Mouse (Mus musculus) left cerebral cortex, adult 2 months (tissue): ENCODE data around the gene Ces1f. TPM values are rescaled to one million over a fixed set of nuclear protein-coding genes. Genes with fewer than 3 reads are reported as not detected.
A peak's percentile ranks its signal among the peaks of the same experiment; 100 is the strongest.

Experiments
- DNase-seq, 2 experiments: peaks; one replicate each; pipeline ENCODE4 v3.0.0; 2021 to 2022; ENCODE audit warnings: low spot score in 2 of 2, mixed read lengths in 1 of 2; ENCODE audit errors: extremely low spot score in 1 of 2
- H3K27ac ChIP-seq: fragments of 200-600 bp; 2 replicates; pipeline ENCODE4 v1.8.1; 2022
- H3K4me3 ChIP-seq: fragments of 200-600 bp; 2 replicates; pipeline ENCODE4 v1.8.1; 2022
- CTCF ChIP-seq: fragments of 200-600 bp; IDR thresholded peaks from 2 replicates; pipeline ENCODE4 v1.8.1; 2022; ENCODE audit warnings: antibody characterized with exemption, mild to moderate bottlenecking, moderate library complexity
- intact Hi-C: fragments of 180-260 bp; cut with DNase I; formaldehyde crosslinking; loops from one replicate; pipeline ENCODE4 v1.15.1; 2025
- long read RNA-seq, 2 experiments: library from polyadenylated mRNA; stranded (forward); transcript quantifications; one replicate each; pipeline ENCODE4 v2.0.0; 2021; ENCODE audit warnings: borderline mapping rate in 2 of 2
- total RNA-seq, 2 experiments: library from RNA; stranded (reverse); gene quantifications; 2 replicates each; pipeline ENCODE4 v1.2.3; 2021

The Ces1f gene
- not detected for total RNA-seq
- long read RNA-seq, experiment 1, result 0 reads
- long read RNA-seq, experiment 2, result 0 reads

DNA sequence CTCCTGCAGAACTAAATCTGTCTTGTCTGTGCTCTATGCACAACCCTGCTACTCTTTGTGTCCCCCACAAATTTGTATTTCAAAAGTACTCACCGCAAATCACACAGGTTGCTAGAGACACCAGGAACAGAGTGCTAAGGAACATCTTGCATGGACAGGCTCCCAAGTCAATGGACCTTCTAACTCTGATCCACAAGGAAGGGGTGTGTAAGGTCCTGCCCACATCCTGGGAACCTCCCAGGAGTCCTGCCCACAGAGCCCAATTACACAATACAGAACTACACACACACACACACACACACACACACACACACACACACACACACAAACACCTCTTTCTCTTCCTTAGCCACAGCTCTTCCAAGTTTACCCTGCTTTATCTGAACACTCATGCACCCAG, at the start of gene Ces1f:
Ces1f (minus strand) TSS at position 192 of the 400 bp plus-strand sequence.
- Histone ChIP-seq H3K27ac (no peak within 1 kb of the TSS), H3K4me3 (no peak within 1 kb of the TSS)
- DNase-seq, result no peak
- intact Hi-C loops, result no loop called here
- TF ChIP-seq CTCF, result no peak

DNA sequence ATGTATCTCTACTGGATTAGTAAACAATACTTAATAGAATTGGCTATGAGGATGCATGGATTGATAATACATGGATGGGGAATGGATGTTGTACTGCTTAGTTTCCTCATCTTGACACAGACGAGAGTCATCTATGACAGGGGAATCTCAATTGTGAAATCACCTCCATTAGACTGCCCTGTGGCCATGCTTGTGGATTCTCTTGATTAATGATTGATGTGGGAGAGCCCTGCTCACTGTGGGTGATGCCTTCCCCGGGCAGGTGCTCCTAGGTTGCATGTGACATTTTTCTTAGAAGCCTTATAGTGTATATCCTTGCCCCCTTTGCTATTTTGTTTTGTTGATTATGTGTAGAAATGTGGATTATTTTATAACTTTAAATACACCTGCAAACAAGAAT, 45.6 kb upstream of the Ces1f start:
- intact Hi-C loops, result no loop called here
- no peak overlapping the region for H3K4me3 ChIP-seq
- no peak for DNase-seq
- TF ChIP-seq CTCF, result no peak
- H3K27ac ChIP-seq, result no peak overlapping the region

DNA sequence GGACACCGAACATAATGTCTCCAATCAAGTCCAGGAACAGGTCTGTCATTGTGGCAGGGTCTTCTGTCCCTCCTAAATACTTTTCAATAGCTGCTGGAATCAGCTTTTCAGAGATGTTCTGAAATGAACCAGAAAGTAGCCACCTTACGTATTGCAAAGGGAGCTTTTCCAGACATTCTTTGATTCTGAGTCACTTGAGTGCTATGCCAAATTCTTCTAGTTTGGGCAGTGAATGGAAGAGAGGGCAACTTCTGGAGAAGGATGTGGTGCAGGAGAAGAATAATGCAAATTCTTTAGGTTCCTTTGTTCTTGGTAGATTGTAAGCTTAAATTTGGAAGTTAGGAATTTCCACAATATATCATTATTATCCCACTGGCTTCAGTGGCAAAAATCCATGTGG, 37.5 kb upstream of the Ces1f start:
- Histone ChIP-seq H3K4me3 (no peak overlapping the region), H3K27ac (no peak overlapping the region)
- TF ChIP-seq CTCF, result no peak
- intact Hi-C loops, result no loop called here
- DNase-seq, result no peak

DNA sequence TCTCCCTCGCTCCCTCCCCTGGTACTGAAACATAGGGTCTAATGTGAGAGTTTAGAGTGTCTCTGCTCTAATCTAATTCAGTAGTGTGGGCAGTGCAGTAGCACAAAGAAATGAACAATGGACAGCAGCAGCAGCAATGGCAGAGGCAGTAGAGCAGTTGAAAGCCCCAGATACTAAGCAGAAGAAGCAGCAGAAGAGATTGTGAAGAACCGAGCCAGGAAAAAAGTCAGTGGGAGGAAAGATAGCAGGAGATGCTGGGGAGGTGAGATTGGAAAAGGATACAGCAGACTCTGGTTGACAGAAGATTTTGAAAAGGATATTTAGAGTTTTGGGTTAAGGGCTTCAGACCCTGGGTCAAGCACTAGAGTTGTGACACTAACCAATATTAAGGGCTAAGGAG, 36.0 kb upstream of the Ces1f start:
- intact Hi-C loops, result no loop called here
- Histone ChIP-seq H3K4me3 (no peak overlapping the region), H3K27ac (no peak overlapping the region)
- no peak for DNase-seq
- TF ChIP-seq CTCF, result no peak

DNA sequence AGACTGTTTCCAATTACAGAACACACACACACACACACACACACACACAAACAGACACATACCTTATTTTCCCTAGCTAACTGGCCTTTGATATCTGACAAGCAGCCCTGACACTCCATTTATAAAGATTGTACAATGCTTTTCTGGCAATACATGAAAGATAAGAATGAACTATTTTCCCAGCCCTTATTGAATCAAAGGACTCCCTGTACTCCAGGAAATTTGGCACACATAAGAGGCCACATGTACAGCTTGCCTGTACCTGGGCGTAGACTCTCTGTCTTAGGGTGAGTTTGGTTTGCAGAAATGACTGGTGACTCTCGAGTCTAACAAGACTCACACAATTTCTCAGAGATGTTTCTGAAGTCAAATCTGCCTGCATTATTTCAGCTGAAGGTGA, 4.3 kb upstream of the Ces1f start:
- intact Hi-C loops, result no loop called here
- H3K4me3 ChIP-seq, result no peak overlapping the region
- no peak for DNase-seq
- H3K27ac ChIP-seq, result no peak overlapping the region
- no peak for TF ChIP-seq CTCF

DNA sequence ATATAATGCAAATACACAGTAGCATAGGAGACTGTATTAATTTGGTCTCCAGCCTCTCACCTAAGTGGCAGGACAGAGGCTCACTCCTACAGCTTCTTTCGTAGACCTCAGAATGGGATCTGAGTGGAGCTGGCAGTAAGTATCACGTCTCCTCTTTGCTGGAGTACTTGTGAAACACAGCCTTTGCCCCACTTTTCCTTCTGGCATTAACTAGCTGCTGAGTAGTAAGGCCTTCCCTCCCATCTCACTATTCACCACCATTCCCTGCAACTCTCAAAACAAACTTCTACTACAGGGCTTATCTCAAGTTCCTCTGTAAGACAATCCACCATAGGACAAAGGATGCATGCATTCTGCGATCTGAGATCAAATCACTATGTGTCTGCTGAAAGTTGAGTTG, 2.8 kb upstream of the Ces1f start:
- intact Hi-C loops, result no loop called here
- Histone ChIP-seq H3K27ac (no peak overlapping the region), H3K4me3 (no peak overlapping the region)
- no peak for TF ChIP-seq CTCF
- DNase-seq, result no peak

DNA sequence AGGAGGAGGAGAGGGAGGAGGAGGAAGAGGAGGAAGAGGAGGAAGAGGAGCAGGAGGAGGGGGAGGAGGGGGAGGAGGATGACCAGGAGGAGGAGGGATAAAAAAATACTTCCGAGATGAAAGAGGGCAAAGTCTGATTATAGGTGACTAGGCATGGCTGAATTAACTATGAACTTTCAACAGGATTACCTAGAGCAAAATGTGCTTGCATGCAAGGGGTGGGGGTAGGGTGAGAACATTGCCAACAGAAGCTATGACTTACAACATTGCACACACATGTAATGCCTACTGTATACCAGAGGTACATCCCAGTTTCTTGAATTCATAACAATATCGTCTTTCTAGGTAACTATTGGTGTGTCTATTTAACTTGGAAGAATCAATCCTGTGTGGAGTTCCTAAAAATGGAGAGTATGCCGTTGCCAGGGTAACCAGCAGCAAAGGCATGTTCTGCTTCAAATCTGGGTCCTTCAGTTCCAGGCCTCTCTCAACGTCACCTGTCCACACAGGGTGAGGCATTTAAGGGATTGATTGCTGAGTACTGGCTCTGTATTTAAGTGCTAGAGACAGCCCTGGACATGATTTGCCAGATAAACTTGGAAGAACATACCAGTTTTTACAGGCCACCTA, 1.3 kb downstream of the Ces1f start:
- H3K27ac ChIP-seq, result no peak overlapping the region
- no peak for DNase-seq
- no peak for TF ChIP-seq CTCF
- H3K4me3 ChIP-seq, result no peak overlapping the region
- intact Hi-C loops, result no loop called here

DNA sequence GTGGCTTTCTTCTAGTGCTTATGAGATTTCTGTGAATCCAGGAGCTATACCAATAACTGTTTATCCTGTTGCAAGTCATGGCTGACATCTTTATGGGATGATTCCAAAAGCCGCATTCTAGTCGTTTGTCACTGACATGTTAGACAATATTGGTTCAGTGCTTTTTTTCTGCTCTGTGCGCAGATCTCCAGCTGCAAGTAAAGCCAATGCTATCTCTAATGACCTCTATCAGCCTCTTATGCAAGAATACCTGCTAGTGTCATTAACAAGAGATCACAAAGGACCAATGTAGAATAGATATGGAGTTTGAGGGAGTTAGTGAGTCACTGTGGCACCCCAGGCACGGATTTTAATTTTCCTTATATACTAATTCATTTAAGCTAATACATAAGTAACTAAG, 4.9 kb downstream of the Ces1f start:
- no peak overlapping the region for H3K4me3 ChIP-seq
- intact Hi-C loops, result no loop called here
- no peak overlapping the region for H3K27ac ChIP-seq
- DNase-seq, result no peak
- no peak for TF ChIP-seq CTCF

DNA sequence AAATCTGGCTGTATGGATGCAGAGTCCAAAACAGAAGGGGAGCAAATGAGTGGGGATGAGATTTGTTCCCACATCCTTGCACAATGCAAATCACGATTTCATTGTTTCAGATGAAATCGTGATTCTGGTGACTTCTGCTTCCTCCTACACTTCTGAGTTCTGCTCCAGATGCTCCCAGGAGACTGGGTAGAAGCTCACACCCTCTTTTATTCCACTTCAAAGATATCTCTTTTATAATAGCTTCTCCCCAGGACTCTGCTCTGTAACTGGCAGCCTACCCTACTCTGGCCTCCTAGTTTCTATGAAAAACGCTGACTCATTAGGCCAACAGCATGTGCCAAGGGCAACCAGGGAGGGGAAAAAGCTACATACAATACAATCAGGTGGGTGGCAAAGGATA, 6.2 kb downstream of the Ces1f start:
- Histone ChIP-seq H3K4me3 (no peak overlapping the region), H3K27ac (peak overlapping the region; percentile 62)
- TF ChIP-seq CTCF, result no peak
- intact Hi-C loops, result no loop called here
- DNase-seq, result peak in 1 of 2 experiments; percentile 25

DNA sequence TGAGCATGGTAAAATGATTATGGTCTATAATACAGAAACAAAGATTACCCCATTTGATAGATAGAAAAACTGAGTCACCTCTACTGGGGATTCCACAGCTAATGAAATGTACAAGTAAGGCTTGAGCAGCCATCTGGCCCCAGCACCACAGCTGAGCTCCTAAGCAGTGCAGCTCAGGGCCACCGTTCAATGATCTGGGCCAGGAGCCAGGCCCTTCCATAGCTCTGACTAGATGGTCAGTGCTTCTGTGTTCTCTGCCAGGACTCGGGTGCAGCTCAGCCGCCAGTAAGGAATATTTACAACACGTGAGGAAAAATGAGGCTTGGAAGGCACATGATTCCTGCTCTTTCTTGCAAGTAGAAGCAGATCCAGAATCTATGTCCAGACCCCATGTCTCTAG, 6.9 kb downstream of the Ces1f start:
- TF ChIP-seq CTCF, result no peak
- H3K4me3 ChIP-seq, result no peak overlapping the region
- intact Hi-C loops, result no loop called here
- peak overlapping the region; percentile 62 for H3K27ac ChIP-seq
- DNase-seq, result no peak

DNA sequence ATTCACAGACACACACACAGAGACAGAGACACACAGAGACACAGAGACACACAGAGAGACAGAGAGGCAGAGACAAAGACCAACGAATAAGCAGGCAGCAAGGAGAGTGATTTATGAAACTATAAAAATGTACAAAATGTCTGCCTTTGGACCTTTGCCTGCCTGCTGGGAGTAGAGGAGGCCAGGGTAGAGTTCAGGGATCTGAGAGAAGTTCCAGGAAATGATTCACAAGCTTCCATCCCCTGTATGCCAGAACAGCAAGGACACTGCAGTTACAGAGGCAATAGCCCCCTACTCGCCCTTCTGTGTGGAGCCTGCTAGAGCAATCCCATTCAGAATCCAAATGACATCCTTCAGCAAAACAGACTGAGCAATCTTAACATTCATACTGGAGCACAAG, 18.1 kb downstream of the Ces1f start:
- no peak overlapping the region for H3K4me3 ChIP-seq
- intact Hi-C loops, result no loop called here
- no peak for DNase-seq
- TF ChIP-seq CTCF, result no peak
- no peak overlapping the region for H3K27ac ChIP-seq

DNA sequence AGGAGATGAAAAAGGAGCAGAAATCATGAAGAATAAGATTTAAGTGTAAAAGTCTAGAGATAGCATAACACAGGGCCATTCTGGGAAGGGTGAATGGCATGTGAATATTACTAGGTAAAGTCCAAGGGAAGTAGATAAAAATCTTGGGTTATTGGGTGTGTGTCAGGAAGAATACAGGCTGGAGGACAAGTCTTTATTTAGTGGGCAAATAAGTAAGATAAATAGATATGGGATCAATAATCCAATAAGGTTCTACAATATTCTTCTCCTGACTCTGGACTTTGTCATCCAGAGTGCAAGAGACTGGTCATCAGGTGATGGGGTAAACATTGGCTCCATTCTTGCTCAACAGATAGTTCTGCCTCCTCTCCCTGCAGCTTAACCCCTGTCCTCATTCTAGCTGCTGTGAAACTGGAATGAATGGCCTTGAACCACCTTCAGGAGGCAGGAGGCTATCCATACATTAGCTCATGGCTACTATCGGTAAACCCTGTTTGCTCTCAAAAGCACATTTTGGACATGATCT, 27.1 kb downstream of the Ces1f start:
- H3K4me3 ChIP-seq, result no peak overlapping the region
- H3K27ac ChIP-seq, result no peak overlapping the region
- no peak for TF ChIP-seq CTCF
- no peak for DNase-seq
- intact Hi-C loops, result no loop called here

DNA sequence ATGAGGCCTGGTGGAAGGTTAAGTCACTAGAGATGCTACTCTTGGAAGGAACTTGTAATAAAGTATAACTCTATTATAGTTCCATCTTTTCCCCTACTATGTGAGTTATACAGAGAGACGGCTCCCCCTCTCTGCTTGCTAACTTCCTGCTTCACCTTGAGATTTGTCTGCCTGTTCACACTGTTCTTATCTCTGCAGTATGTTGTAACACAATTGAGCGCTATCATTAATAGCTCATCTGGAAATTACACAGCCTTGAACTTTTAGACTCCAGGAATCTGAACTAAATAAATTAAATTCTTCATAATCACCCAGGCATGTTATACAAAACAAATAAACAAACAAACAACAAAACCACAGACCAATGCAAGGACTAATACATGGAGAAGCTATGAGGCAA, 33.5 kb downstream of the Ces1f start:
- Histone ChIP-seq H3K27ac (no peak overlapping the region), H3K4me3 (no peak overlapping the region)
- intact Hi-C loops, result no loop called here
- TF ChIP-seq CTCF, result no peak
- no peak for DNase-seq
